Mouse (Mus musculus): ENCODE data around the gene Plch1.

Plch1 gene

GRCm38 (mm10) chr3:63852828-63853227, 46.4 kb downstream of the Plch1 start:
- no peak for DNase-seq

- no peak for DNase-seq
These were observed 48.1 kb downstream of the Plch1 start for GRCm38 (mm10) chr3:63851125-63851698.

GRCm38 (mm10) chr3:63849765-63850346, 49.4 kb downstream of the Plch1 start:
- no peak for DNase-seq

GRCm38 (mm10) chr3:63844141-63844540, 55.1 kb downstream of the Plch1 start:
- no peak for DNase-seq

GRCm38 (mm10) chr3:63842436-63842835, 56.8 kb downstream of the Plch1 start:
- no peak for DNase-seq

GRCm38 (mm10) chr3:63837750-63838149, 61.5 kb downstream of the Plch1 start:
- no peak for DNase-seq

- DNase-seq = no peak
These were observed 62.2 kb downstream of the Plch1 start for GRCm38 (mm10) chr3:63836937-63837632.

GRCm38 (mm10) chr3:63835816-63836215, 63.5 kb downstream of the Plch1 start:
- no peak for DNase-seq

GRCm38 (mm10) chr3:63823874-63824400, 75.3 kb downstream of the Plch1 start:
- DNase-seq = no peak

GRCm38 (mm10) chr3:63822631-63823030, 76.6 kb downstream of the Plch1 start:
- no peak for DNase-seq

- DNase-seq = peak; percentile 67
These were observed 84.1 kb downstream of the Plch1 start for GRCm38 (mm10) chr3:63815131-63815530.

GRCm38 (mm10) chr3:63814203-63814602, 85.1 kb downstream of the Plch1 start:
- no peak for DNase-seq

- no peak for DNase-seq
These were observed 92.4 kb downstream of the Plch1 start for GRCm38 (mm10) chr3:63806906-63807305.

GRCm38 (mm10) chr3:63805496-63805895, 93.8 kb downstream of the Plch1 start:
- no peak for DNase-seq

GRCm38 (mm10) chr3:63800685-63801084, 98.6 kb downstream of the Plch1 start:
- DNase-seq = no peak

- DNase-seq = no peak
These were observed 112.4 kb downstream of the Plch1 start for GRCm38 (mm10) chr3:63786805-63787365.

GRCm38 (mm10) chr3:63772617-63773305, 126.5 kb downstream of the Plch1 start:
- peak; percentile 21 for DNase-seq

- DNase-seq = no peak
These were observed 138.5 kb downstream of the Plch1 start for GRCm38 (mm10) chr3:63760821-63761220.

GRCm38 (mm10) chr3:63740073-63740472, 159.2 kb downstream of the Plch1 start:
- no peak for DNase-seq

GRCm38 (mm10) chr3:63728325-63728724, 170.9 kb downstream of the Plch1 start:
- no peak for DNase-seq

GRCm38 (mm10) chr3:63726667-63727342, 172.5 kb downstream of the Plch1 start:
- no peak for DNase-seq

GRCm38 (mm10) chr3:63693694-63694093, 205.6 kb downstream of the Plch1 start:
- DNase-seq = no peak

- DNase-seq = no peak
These were observed 206.5 kb downstream of the Plch1 start for GRCm38 (mm10) chr3:63692727-63693126.

All from kidney, postnatal 14 days (tissue).